Mouse (Mus musculus) lung, adult 2 months (tissue): ENCODE data around the gene Bmp7.

Experiments
- CTCF ChIP-seq: fragments of 200-500 bp; IDR thresholded peaks from 2 replicates; pipeline ENCODE4 v1.5.1; 2011; ENCODE audit warnings: mild to moderate bottlenecking, low read length, control low read depth; ENCODE audit not compliant: insufficient read depth
- POLR2A ChIP-seq: fragments of 200-500 bp; IDR thresholded peaks from 2 replicates; pipeline ENCODE4 v1.6.1; 2011; ENCODE audit warnings: low read depth, mild to moderate bottlenecking, control low read depth, low read length, borderline replicate concordance; ENCODE audit errors: extremely low read depth

- TF ChIP-seq CTCF (no peak), POLR2A (no peak)
Measured at GRCm38 (mm10) chr2:172924961-172925360, 15.2 kb downstream of the Bmp7 start.
